Mouse (Mus musculus) left cerebral cortex, postnatal 25 days (tissue): ENCODE data around the gene Krtap3-3. TPM values are rescaled to one million over a fixed set of nuclear protein-coding genes. Genes with fewer than 3 reads are reported as not detected.
A peak's percentile ranks its signal among the peaks of the same experiment; 100 is the strongest.
"Not testable (repeated sequence)": the region's sequence is repeated elsewhere in the genome, so short reads cannot be mapped to it uniquely, and the experiment has no call there.

Experiments
- DNase-seq, 2 experiments: peaks; one replicate each; pipeline ENCODE4 v3.0.0; 2022; ENCODE audit warnings: low spot score in 2 of 2, mixed read lengths in 1 of 2
- intact Hi-C: fragments of 180-260 bp; cut with DNase I; formaldehyde crosslinking; loops from one replicate; pipeline ENCODE4 v1.15.1; 2025
- total RNA-seq, 2 experiments: library from RNA; stranded (reverse); gene quantifications; 2 replicates each; pipeline ENCODE4 v1.2.3; 2021

Krtap3-3 gene
- total RNA-seq: not detected

DNA sequence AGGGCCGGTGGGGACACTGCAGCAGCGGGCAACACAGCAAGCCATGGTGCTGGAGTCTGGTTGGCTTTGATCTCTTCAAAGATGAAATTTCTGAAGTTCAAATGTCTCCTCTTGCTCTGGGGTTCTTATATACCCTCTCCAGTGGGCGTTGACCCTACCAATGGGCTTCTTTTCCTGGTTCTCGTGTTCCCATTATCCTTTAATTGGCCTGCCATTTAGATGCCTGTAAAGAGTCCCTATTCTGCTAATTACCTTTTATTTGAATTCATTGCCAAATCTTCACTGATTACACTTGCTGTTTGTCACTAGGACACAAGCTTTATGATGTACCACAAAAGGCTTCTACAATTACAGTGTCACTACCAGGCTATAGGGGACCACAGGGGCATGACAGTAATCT lies at the start of gene Krtap3-3:
Krtap3-3 (minus strand) TSS at position 101 of the 400 bp plus-strand sequence.
- DNase-seq: no peak
- intact Hi-C loops: no loop called here

DNA sequence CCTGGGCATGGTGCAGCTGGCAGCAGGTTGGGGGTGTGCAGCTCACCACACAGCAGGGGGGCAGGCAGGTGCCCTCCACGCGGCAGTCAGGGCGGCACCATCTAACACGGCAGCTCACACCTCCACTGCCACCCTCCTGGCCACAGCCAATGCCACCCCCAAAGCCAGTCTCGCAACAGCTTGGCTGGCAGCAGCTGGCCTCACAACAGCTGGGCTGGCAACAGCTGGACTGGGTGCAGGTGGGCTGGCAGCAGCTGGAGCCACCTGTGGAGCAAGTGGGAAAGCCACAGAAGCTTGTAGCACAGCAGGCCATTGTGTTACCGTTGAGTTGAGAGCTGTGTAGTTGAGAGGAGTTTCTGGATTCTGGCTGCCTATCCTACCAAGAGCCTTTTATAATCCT lies 47.1 kb upstream of the Krtap3-3 start, which contains the start of gene Krtap9-3:
Krtap9-3 (minus strand) TSS at position 364 of the 400 bp plus-strand sequence.
- DNase-seq, intact Hi-C loops: not testable (repeated sequence)

GRCm38 (mm10) chr11:99590981-99591380 lies 40.3 kb upstream of the Krtap3-3 start, which contains the start of gene Krtap1-3:
Gene Krtap1-3, minus strand, starts transcription at chr11:99591339.
- DNase-seq: no peak
- intact Hi-C loops: no loop called here

- intact Hi-C loops: no loop called here
- DNase-seq: peak; percentile 18 to 26
Measured at GRCm38 (mm10) chr11:99585096-99585495, 34.4 kb upstream of the Krtap3-3 start.

DNA sequence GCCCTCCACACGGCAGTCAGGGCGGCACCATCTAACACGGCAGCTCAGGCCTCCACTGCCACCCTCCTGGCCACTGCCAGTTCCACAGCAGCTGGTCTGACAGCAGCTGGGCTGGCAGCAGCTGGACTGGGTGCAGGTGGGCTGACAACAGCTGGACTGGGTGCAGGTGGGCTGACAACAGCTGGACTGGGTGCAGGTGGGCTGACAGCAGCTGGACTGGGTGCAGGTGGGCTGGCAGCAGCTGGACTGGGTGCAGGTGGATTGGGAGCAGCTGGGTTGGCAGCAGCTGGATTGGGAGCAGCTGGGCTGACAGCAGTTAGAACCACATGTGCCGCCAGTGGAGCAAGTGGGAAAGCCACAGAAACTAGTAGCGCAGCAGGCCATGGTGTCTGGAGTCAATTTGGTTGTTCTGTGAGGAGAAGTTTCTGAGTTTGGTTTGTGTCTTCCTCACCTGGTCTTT lies 32.6 kb upstream of the Krtap3-3 start, which contains the start of gene Krtap1-4:
Krtap1-4 (minus strand) TSS at position 410 of the 460 bp plus-strand sequence.
- DNase-seq: no peak
- intact Hi-C loops: no loop called here

DNA sequence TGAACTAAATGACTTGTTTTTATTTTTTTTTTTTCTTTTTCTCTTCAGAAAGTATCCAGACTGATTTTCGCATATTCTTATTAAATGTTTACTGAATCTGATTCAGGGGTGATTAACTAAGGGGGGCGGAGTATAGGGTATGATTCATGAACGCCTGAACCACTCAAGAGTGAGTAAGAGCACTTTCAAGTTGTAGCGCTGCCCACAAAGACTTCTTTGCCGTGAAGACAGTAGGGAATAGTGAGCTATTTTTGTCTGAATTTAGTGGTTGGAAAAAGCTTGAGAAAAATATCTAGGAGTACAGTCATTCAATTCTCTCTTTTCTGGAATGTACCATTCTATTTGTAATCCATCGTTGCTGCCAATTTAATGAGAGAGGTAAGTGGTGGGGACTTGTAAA lies 30.9 kb upstream of the Krtap3-3 start:
- peak in 1 of 2 experiments; percentile 45 for DNase-seq
- intact Hi-C loops: no loop called here

DNA sequence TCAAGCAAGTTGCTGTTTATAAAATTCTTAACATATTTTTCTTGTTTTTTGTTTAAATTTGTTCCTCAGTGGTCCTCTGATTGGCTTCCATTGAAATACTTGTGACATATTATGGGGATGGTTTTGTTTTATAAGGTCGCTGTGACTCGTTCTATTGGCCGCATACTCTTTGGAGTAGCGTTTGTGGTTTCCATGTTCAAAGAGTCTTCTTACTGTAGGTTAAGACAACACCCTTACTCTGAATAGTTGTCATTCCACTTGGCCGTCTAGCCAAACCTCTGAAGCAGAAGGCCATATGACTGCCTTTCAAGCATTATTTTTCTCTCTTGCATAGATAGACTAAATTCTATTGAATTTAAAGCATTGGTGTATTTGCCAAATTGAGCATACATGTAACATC lies 30.4 kb upstream of the Krtap3-3 start:
- DNase-seq: no peak
- intact Hi-C loops: no loop called here

DNA sequence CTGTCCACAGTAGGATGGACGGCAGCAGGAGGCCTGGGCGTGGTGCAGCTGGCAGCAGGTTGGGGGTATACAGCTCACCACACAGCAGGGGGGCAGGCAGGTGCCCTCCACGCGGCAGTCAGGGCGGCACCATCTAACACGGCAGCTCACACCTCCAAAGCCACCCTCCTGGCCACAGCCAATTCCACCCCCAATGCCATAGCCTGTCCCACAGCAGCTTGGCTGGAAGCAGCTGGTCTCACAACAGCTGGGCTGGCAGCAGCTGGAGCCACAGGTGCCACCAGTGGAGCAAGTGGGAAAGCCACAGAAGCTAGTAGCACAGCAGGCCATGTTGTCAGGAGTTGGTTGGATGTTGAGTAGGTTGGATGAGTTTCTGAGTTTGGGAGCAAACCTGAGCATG lies 30.0 kb upstream of the Krtap3-3 start, which contains the start of gene Krtap1-5:
Krtap1-5 (minus strand) TSS at position 381 of the 400 bp plus-strand sequence.
- intact Hi-C loops: no loop called here
- DNase-seq: no peak

DNA sequence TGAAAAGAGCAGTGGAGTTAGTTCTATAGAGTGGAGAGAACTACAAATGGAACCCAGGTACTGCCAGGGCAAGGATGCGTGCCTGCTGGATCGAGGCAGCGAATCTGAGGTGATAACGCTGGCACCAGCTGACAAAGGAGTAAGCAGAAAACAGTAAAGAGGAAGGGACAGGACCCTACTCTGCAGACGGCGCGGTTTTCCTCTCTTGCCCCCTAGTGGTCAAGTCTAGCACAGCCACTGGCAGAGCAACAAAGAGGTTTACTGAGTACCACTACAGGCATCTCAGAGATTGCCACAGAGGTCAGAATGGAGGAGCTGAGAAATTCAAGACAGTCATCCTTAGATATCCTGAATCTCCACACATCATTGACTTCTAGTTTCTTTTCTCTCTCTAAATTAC lies 23.4 kb upstream of the Krtap3-3 start:
- intact Hi-C loops: loop anchor here (10.0 kb wide), 2 partner anchors 189 to 431 kb away; partner anchors contain the start of gene Krt10

GRCm38 (mm10) chr11:99573164-99573563 lies 22.5 kb upstream of the Krtap3-3 start:
- intact Hi-C loops: loop anchor here (2.0 to 10.0 kb wide), 4 partner anchors 106 to 432 kb away; partner anchors contain the start of gene Krt10
- DNase-seq: peak in 1 of 2 experiments; percentile 48

More for the DNA sequence above, 23.4 kb upstream of the Krtap3-3 start:
- DNase-seq: peak; percentile 54 to 66

DNA sequence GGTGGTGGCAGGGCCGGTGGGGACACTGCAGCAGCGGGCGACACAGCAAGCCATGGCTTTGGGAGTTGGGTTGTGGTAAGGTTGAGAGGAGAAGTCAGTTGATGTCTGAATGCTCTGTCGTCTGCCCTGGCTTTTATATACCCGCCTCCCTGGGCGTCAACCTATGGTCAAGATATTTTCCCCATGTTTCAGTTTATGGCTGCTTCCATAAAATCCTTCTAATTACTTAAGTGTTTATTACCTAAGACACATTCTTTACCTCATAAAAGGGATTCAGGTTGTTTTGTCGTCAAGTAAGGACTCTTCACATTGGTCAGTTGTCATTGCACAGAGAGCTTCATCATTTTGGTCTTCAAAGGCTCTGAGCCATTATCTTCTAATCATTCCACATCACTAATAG lies 15.9 kb upstream of the Krtap3-3 start, which contains the start of gene Krtap3-1:
Krtap3-1 (minus strand) TSS at position 101 of the 400 bp plus-strand sequence.
- no peak for DNase-seq
- intact Hi-C loops: no loop called here

GRCm38 (mm10) chr11:99562580-99562979 lies 11.9 kb upstream of the Krtap3-3 start:
- intact Hi-C loops: no loop called here
- DNase-seq: no peak

DNA sequence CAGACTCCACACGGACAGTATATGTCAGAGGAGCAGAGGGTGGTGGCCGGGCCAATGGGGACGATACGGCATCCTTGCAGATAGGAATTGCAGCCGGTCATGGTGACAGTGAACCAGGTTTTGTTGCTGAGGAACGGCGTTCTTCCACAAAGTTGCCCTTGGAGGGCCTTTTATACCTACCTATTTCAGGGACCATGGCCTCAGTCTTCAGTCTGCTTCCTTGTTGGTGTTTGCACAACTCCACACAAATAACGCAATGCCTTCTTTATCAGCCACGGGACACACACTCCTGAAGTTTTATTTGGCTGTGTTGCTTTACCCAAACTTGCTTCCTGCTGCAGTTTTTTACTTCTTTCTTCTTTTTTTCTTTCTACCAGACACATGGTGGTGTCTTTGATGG lies 8.7 kb upstream of the Krtap3-3 start, which contains the start of gene Gm11939:
Gm11939 (minus strand) TSS at position 101 of the 400 bp plus-strand sequence.
- intact Hi-C loops: loop anchor here (5.0 kb wide), 1 partner anchor 73 kb away; no protein-coding TSS in a partner anchor

DNA sequence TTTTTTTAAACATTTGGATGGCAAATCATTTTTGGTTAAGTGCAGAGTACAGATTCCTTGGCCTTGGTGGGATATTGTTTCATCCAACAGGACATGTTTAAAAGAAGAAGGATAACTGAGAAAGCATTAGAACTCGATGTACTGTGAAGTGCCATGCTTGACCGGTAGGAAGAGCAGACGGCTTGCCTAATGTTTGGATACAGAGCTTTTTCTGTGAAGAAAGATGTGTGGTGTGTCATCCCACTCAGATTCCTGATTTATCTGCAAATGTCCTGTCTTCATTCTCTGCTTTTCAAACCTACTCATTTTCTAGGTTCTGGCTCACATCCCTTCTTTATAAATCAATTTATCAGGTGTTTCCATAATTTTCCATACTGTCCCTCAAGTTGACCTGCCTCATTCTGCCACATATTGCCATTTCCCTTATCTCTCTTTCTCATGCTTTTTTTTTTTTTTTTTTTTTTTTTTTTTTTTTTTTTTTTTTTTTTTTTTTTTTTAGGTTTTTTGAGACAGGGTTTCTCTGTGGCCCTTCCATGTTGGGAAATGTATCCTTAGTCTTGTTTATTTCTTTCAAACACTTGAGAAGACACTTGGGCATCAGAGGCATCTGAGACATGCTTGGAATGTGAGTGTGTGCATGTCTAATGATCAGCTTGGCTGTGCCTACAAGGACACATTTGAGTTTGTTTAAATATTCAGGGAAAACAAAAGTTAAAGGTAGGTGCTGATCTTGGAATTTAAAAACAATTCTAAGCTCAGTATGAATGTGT lies 7.5 kb upstream of the Krtap3-3 start:
- intact Hi-C loops: loop anchor here (5.0 kb wide), 1 partner anchor 74 kb away; no protein-coding TSS in a partner anchor

More for the DNA sequence above, 8.7 kb upstream of the Krtap3-3 start, which contains the start of gene Gm11939:
- DNase-seq: no peak

DNA sequence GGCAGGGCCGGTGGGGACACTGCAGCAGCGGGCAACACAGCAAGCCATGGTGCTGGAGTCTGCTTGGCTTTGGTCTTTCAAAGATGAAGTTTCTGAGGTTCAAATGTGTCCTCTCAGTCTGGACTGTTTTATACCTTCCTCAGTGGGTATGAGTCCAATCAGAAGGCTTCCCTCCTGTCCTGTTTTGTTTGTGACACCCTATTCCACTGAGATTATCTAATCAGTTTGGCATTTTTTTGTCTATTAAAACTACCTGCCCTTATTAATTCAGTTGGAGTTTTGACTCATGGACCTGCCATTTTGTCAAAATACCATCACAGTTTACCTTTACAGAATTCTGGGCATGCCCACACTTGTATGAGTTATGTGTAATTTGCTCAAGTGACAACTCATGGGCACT lies 6.1 kb upstream of the Krtap3-3 start, which contains the start of gene Krtap3-2:
Krtap3-2 (minus strand) TSS at position 101 of the 400 bp plus-strand sequence.
- no peak for DNase-seq
- intact Hi-C loops: loop anchor here (5.0 kb wide), 1 partner anchor 76 kb away; no protein-coding TSS in a partner anchor

More for the DNA sequence above, 7.5 kb upstream of the Krtap3-3 start:
- DNase-seq: peak in 1 of 2 experiments; percentile 42

GRCm38 (mm10) chr11:99556195-99556594 lies 5.5 kb upstream of the Krtap3-3 start:
- intact Hi-C loops: loop anchor here (5.0 kb wide), 1 partner anchor 76 kb away; no protein-coding TSS in a partner anchor
- DNase-seq: no peak

DNA sequence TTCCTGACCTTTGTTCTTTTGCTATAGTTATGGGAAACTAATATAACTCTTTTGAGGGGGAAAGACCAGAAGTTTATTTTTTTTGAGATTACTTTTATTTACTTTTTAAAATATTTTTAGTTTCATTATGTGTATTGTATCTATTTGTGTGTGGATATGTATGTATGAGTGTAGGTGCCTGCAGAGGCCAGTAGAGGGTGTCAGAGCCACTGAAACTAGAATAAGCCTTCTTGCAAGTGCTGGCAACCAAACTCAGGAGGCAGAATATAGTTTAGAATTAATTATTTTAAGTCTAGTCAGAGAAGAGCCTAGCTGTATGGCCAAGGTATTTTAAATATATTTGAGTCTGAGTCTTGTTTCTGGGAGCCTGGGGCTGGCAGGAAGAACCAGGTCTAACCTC lies 2.8 kb downstream of the Krtap3-3 start:
- no peak for DNase-seq
- intact Hi-C loops: no loop called here

DNA sequence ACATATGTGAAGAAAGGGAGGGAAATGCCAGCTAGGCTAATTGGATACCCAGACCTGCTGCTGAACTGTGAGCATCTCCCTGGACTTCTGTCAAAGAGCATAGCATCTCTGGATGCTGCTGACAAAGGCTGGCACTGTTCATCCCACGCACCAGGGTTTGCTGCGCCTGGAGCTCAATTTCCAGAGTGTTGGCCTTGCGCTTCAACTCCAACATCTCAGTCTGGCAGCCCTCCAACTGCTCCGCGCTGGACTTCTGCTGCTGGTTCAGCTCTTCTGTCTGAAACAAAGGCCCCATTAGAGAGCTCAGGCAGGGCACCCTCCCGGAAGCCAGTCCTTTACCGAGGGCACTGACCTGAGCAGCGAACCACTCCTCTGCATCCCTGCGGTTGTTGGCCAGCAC lies 10.9 kb downstream of the Krtap3-3 start:
- intact Hi-C loops: no loop called here
- peak; percentile 18 to 49 for DNase-seq

DNA sequence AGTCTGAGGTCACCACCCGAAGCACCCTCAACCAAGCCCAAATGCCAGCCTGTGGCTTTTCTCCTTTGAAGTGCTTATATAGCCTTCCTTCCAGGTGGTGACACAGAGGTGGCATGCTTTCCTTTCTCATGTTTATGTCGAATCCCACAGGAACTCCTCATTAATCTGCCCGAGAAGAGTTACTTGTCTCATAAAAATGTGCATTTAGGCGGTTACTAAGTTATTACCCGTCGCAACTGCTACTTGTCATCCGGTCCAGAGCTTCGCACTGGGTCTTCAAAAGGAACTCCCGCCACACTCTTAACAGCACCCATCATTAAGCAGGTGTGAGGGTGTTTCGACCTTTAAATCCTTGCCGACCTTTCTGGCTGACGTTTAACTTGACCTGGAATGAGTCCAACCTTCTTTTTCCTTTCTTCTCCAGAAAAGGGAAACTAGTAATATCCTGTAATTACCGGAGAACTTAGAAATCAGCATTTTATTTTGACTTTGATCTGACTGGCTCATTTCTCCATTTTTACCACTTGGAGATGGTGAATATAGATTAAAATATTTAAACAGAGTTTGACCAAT lies 29.3 kb downstream of the Krtap3-3 start, which contains the start of gene Krt39:
Krt39 (minus strand) TSS at position 51 of the 573 bp plus-strand sequence.
- no peak for DNase-seq
- intact Hi-C loops: no loop called here

DNA sequence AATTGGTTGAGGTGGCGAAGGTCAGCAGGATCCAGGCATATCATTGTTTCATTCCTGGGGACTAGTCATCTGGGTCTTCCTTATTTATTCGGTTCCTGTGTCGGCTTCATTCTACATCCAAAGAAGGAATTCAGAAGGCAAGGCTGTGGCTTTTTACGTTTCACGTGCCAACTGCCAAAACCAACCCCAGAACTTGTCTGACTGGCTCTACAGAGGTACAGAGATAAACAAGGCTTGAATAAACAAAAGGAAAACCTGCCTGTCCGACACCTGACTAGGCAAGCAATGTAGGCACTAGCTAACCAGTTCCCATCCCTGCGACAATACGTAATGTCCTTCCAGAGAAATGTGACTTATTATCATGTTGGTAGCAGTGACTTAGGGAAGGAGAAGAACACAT lies 36.6 kb downstream of the Krtap3-3 start:
- no peak for DNase-seq
- intact Hi-C loops: no loop called here
